Mouse (Mus musculus) erythroid progenitor cell, adult 5-6 weeks (primary cell): ENCODE data around the gene Zfp524. TPM values are rescaled to one million over a fixed set of nuclear protein-coding genes. Genes with fewer than 3 reads are reported as not detected.
"Not testable (repeated sequence)": the region's sequence is repeated elsewhere in the genome, so short reads cannot be mapped to it uniquely, and the experiment has no call there.

Experiments
- ATAC-seq: replicated peaks from 2 replicates; pipeline ENCODE4 v1.8.0; 2016; ENCODE audit warnings: moderate number of reproducible peaks, mild to moderate bottlenecking, moderate TSS enrichment, inconsistent platforms; ENCODE audit not compliant: poor library complexity, low FRiP score, severe bottlenecking
- total RNA-seq, 2 experiments: library from RNA; stranded (forward) in 1 of 2; stranded (reverse) in 1 of 2; fragments of 150-400 nt in 1 of 2; fragments of 186-747, 209-891 nt in 1 of 2; gene quantifications; 2 replicates each; pipeline versions ENCODE4 v1.2.3 to v1.2.4; 2015 to 2017; ENCODE audit warnings: low replicate concordance in 2 of 2

The Zfp524 gene
- total RNA-seq (2015; ENCODE audit: low replicate concordance): 4.7 and 16.3 TPM in 2 replicates
- total RNA-seq (2017; ENCODE audit: low replicate concordance): 0.64 and 3.2 TPM in 2 replicates

DNA sequence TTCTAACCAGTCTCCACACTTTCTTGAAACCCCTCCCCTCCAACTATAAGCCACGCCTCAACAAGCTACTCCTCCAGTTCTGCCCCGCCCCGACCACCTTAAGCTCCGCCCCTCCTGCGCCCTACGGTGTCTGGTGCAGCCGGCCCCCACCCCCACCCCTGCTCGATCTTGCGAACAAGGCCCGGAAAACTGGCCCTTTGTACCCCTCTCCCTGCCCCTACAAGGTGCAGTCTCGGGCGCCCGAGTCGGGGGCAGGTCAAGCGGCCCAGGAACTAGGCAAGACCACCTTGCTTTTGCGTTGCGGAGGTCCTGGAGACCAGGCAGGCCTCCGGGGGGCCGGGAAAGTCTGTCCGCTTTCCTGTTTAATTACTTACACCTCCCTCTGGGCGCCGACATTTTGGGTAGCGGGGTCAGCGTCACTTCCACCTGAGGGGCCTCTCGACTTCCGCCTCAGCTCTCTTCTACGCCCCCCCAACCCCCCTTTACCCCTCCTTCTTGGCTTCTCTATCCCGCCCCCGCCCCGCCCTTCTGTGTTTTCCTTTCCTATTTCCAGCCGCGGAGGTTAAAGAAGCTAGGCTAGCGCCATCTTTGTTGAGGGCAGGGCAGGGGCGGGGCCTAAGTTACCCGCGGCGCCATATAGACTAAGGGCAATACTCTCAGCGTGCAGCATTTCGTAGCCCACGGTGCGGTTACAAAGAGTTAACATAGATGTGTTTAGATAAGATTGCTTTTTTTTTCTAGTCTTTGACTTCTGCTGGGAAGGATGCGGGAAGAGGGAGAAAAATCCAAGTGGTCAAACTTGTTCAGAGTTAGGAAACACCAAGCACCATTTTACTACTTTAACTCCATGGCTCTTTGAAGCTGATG lies at the start of gene Zfp524, which contains the start of gene Fiz1:
TSS of gene Zfp524 (plus strand) at position 165 of the 867 bp plus-strand sequence.
TSS of gene Fiz1 (minus strand) at position 447 of the 867 bp plus-strand sequence.
- ATAC-seq: peak; percentile 75

DNA sequence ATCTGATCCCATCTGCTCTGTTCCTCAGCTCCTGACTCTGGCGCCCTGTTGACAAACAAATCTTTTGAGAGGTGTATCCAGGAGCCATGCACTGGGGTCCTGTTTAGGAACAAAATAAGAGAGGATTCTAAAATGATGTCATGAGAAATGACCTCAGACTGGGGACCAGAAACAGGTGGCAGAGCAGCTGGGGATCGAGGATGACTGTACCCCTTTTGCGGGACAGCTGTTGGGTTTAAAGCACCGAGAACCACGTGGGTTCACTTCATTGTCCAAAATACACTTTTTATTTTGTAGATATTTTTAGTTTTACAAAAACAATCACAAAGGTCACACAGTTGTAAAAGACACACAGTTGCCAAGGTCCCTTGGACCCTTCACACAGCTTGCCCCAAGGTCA lies 49.2 kb upstream of the Zfp524 start:
- no peak for ATAC-seq

DNA sequence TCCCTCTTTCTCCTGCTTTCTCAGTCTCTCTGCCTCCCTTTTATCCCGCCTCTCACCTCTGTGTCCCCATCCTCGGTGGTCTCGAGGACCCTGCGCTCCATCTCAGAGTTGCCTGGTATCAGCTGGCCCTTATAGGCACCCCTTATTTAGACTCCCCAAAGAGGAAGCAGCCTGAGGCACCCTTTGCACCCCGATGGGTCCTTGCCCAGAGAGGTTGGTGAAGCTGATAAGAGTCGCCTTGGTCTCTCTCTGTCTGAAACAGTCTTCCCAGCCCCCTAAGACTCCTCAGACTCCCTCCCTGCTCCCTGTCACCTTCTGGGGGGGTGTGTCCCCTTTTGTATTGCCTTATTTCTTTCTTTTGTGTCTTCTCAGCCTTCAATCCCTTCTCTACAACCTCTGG lies 43.1 kb upstream of the Zfp524 start, which contains the start of gene Sbk3:
TSS of gene Sbk3 (minus strand) at position 101 of the 400 bp plus-strand sequence.
- no peak for ATAC-seq

DNA sequence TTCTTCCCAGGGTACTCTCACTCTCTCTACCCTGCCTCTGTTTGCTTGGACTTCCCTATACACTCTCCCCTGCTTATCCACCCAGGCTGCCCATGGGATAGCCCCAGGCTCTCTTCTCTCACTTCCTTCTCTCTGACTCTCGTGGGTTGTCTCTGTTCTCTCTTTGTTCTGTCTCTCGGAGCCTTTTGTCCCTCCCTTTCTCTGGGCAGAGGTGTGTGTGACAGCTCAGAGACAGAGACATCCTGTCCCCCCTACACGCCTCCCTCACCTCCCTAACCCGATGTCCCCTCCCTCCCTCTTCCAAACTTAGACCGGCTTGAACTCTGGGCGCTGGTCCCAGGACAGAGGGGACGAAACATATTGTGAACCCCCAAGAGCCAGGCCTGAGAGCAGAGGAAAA lies 42.5 kb upstream of the Zfp524 start:
- ATAC-seq: no peak

DNA sequence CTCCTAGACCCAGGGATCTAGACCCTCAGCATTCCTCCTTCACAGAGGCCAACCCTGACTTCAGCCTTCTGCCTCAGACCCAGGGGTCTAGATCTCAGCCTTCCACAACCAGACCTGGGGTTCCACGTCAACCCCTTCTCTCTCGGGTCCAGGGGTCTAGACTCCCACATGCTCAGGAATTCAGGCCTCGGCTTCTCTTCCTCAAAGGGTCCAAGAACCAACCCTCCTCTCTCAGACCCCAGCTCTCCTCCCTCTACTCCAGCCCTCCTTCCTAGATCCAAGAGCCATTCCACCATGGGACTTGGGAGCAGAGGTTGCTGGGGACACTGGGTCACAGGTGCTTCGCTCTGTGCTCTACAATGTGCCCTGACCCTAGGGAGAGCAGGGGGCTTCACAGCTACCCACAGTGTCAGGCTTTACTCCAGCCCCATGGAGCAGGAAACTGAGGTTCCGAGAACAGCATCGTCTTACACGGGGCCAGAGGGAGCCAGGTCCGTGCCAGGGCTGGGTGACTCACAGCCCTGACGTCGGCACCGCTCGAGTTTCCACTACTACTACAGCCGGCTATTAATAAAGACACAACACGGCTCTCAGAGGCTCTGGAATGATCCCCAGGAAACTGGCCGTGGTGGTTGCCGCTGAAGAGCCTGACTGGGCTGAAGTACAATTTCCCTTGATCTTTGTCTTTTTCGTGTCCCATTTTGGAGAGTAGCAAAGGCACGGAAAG lies 41.7 kb upstream of the Zfp524 start:
- ATAC-seq: no peak

DNA sequence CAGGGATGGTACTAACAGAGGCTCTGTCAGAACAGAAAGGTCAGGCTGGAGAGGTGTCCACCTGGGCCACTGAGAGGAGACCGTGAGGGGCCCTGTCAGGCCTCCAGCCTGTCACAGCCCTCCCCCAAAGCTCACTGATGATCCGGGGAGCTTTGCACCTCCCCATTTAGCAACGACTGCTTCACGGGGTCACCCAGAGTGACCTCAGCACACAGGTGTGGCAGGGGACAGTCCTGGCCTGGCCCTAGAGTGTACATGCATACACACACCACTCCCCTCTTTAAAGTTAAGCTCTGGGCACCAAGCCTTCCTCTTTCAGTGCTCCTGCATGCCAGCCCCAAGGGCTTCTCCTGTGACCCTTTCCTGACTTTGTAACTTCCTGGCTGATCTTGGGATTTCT lies 38.8 kb upstream of the Zfp524 start:
- ATAC-seq: no peak

DNA sequence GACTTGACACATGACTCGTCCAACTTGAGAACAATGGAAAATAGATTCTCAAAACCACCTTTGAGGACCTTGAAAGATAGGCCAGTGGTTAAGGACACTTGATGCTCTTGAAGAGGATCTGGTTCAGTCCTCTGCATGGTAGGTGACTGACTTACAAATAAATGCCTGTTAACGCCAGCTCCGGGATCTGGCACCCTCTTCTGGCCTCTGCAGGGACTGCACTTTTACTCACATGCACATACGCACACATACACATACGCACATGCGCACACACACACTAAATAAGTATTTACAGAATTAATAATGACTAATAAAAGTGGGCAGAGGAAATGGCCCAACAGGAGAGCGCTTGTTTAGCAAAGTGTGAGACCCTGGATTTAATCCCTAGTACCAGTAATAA lies 37.4 kb upstream of the Zfp524 start:
- ATAC-seq: no peak

GRCm38 (mm10) chr7:4988250-4988649 lies 26.0 kb upstream of the Zfp524 start:
- ATAC-seq: no peak

GRCm38 (mm10) chr7:4993347-4993998 lies 20.7 kb upstream of the Zfp524 start:
- no peak for ATAC-seq

GRCm38 (mm10) chr7:4993999-4994788 lies 20.0 kb upstream of the Zfp524 start:
- no peak for ATAC-seq

DNA sequence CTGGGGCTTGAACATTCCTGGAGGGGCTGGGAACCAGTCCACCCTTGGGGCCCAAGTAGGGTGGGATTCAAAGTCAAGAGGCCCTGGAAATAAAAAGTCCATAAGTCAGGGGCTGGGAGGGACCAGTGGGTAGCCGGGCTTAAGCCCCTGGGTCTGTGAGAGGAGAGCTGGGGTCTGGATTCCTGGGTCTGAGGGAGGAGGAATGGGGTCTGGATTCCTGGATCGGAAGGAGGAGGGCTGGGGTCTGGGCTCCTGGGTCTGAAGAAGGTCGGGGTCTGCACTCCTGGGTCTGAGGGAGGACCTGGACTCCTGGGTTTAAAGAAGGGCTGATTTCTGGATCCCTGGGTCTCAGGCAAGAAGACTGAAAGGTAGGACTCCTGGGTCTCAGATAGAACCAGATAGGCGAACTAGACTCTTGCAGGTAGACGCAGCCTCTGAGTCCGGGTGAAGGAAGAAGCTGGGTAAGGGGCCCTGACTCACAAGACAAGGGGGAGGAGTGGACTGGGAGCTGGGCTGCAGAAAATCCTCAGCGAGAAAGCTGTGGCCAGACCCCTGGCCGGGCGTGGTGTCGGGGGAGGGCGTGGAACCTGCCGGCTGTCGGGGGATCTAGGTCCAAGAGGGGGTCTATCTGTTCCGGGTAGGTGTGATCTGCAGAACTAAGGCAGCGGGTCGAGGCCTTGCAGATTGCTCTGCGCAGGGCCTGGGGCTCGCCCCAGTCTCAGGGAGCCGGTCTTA lies 18.8 kb upstream of the Zfp524 start:
- ATAC-seq: no peak

DNA sequence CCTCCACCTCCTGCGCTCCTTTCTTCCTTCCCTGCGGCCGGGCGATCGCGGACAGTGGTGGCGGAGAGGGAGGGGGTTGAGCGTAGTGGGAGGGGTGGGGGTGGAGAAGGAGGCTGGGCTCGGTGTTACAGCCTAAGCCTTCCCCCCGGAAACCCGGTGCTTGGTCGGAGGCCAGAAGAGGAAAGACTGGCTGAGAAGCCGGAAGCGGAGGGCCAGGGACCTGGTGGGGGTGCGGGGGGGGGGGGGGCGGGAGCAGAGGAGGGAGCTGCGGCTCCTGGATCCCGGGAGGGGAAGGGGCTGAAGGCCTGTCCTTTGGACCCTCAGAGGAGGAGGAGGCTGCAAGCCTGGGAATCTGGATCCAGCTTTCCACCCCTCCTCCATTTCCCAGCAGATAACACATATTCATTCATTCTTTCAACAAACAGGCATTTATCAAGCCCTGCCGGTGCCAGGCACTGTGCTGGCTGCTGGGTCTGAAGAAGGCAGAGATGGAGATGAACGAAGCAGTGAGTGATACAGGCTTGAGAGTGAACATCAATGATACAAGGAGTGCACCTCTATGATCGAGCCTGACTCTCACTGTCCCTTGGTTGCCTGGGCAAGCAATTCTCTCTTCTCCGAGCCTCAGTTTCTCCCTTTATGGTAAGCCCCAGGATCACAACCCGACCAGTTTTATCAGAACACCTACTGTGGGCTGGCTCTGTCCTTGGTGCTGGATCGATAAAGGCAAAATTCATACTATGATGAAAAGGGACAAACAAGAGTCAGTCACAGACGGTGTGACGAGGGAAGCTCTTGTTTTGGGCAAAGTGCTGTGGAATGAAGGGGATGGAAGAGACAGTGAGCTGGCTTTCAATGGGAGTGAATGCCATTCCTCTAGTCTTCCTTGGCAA lies 18.0 kb upstream of the Zfp524 start, which contains the start of gene Zfp579:
TSS of gene Zfp579 (minus strand) at position 156 of the 893 bp plus-strand sequence.
- ATAC-seq: no peak

DNA sequence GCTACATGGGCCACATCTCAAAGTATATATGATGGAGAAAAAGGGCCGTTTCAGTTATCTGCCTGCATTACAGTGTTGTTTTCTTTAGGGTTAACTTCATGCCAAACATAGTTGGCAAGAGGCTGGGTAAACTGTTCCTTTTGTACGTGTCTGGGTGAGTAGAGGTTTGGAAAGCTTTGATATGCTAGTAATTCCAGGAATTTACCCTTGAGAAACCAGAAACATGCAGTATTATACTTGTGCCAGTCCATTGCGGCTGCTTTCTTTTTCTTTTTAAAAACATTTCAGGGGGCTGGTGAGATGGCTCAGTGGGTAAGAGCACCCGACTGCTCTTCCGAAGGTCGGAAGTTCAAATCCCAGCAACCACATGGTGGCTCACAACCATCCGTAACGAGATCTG lies 17.3 kb upstream of the Zfp524 start:
- ATAC-seq: no peak

DNA sequence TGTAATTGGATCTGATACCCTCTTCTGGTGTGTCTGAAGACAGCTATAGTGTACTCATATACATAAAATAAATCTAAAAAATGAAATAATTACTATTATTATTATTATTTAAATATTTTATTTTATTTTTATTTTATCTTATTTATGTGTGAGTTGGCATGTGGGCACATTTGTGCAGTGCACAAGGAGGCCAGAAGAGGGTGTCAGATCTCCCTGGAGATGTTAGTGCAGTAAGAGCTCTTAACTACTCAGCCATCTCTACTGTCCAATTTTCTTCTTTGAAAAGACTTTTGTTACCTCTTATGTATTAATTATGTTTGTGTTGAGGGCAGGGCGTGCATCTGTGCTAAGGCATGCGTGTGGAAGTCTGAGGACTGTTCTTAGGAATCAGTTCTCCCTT lies 14.3 kb upstream of the Zfp524 start:
- ATAC-seq: no peak

DNA sequence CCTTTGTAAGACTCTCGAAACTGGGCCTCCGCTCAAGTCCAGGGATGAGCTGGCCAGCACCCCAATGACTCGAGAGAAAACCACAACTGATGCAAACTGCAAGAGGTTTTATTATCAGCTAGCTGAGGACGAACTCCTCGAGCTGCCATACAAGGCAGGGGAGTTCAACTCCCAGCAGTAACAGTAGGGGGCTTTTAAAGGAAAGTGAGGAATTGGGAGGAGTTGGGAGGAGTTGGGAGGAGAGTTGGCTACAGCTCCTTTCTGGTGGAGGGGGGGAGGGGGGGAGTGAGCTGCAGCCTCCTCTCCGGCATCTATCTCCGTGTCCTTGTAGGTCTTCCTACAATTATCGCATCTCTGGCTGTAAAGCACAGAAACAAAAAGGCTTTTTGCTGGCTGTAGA lies 11.3 kb upstream of the Zfp524 start:
- ATAC-seq: not testable (repeated sequence)

GRCm38 (mm10) chr7:5008229-5008628 lies 6.0 kb upstream of the Zfp524 start:
- no peak for ATAC-seq

GRCm38 (mm10) chr7:5012681-5013513 lies 1.3 kb upstream of the Zfp524 start:
- ATAC-seq: no peak
